Mouse (Mus musculus) intestine, embryonic 16.5 days (tissue): Measurements from ENCODE around the gene Lclat1. TPM values are rescaled to one million over a fixed set of nuclear protein-coding genes. Genes with fewer than 3 reads are reported as not detected.

Source experiments
- ATAC-seq: fragments of 200-750 bp; cut with Nextera tagmentation; 2 replicates; pipeline ENCODE4 v1.8.0; 2017; ENCODE audit warnings: moderate TSS enrichment, moderate library complexity
- H3K27ac ChIP-seq: fragments of 300-500 bp; sonication (generic); 2 replicates; pipeline ENCODE4 v1.5.1; 2014; ENCODE audit warnings: mild to moderate bottlenecking, low read length
- H3K27me3 ChIP-seq: fragments of 300-500 bp; sonication (generic); replicated peaks from 2 replicates; pipeline ENCODE4 v1.6.1; 2014; ENCODE audit warnings: low read length, control low read depth, mixed read lengths; ENCODE audit not compliant: control insufficient read depth, insufficient read depth
- H3K36me3 ChIP-seq: fragments of 300-500 bp; sonication (generic); 2 replicates; pipeline ENCODE4 v1.6.1; 2014; ENCODE audit warnings: low read length, control low read depth; ENCODE audit not compliant: control insufficient read depth, insufficient read depth
- H3K4me1 ChIP-seq: fragments of 300-500 bp; sonication (generic); 2 replicates; pipeline ENCODE4 v1.6.1; 2014; ENCODE audit warnings: low read length, control low read depth, mixed read lengths; ENCODE audit not compliant: control insufficient read depth, insufficient read depth
- H3K4me2 ChIP-seq: fragments of 300-500 bp; sonication (generic); 2 replicates; pipeline ENCODE4 v1.6.1; 2014; ENCODE audit warnings: low read depth, low read length, control low read depth
- H3K4me3 ChIP-seq: fragments of 300-500 bp; sonication (generic); 2 replicates; pipeline ENCODE4 v1.5.1; 2014; ENCODE audit warnings: mild to moderate bottlenecking, low read length
- H3K9ac ChIP-seq: fragments of 300-500 bp; sonication (generic); 2 replicates; pipeline ENCODE4 v1.6.1; 2014; ENCODE audit warnings: low read depth, low read length
- H3K9me3 ChIP-seq: fragments of 300-500 bp; sonication (generic); 2 replicates; pipeline ENCODE4 v1.6.1; 2016; ENCODE audit warnings: low read length, control low read depth; ENCODE audit not compliant: control insufficient read depth
- WGBS: fragments of 180-500 bp; shearing (Covaris S2); extraction: QIAGEN DNeasy Blood & Tissue Kit; methylation state at CpG from one replicate; pipeline ENCODE4 v1.1.7; 2014; 5-methylcytosine and 5-hydroxymethylcytosine counted together
- polyA plus RNA-seq: library from polyadenylated mRNA; unstranded; fragments of >200 nt; fragmentation: Nextera tagmentation; extraction: Ambion mirVana; gene quantifications from 2 replicates; pipeline ENCODE4 v1.2.1, GENCODE M21; 2015

Lclat1 gene
- polyA plus RNA-seq, 1 experiment from 2014 or later: 31.6 TPM

GRCm38 (mm10) chr17:73238501-73238900 lies 130.7 kb downstream of the Lclat1 start:
- Histone ChIP-seq H3K36me3 (peaks cover 6% of the 10 kb centered on the region; the same call in 1 of the 2 replicates), H3K27ac (no peak overlapping the region), H3K27me3 (no peaks in the 10 kb centered on the region), H3K4me3 (no peak overlapping the region), H3K9ac (no peak overlapping the region), H3K4me1 (no peaks in the 10 kb centered on the region), H3K4me2 (no peak overlapping the region), H3K9me3 (no peaks in the 10 kb centered on the region)
- ATAC-seq: no peak
- 85% methylated on average over 5 of the region's 5 CpGs for WGBS

DNA sequence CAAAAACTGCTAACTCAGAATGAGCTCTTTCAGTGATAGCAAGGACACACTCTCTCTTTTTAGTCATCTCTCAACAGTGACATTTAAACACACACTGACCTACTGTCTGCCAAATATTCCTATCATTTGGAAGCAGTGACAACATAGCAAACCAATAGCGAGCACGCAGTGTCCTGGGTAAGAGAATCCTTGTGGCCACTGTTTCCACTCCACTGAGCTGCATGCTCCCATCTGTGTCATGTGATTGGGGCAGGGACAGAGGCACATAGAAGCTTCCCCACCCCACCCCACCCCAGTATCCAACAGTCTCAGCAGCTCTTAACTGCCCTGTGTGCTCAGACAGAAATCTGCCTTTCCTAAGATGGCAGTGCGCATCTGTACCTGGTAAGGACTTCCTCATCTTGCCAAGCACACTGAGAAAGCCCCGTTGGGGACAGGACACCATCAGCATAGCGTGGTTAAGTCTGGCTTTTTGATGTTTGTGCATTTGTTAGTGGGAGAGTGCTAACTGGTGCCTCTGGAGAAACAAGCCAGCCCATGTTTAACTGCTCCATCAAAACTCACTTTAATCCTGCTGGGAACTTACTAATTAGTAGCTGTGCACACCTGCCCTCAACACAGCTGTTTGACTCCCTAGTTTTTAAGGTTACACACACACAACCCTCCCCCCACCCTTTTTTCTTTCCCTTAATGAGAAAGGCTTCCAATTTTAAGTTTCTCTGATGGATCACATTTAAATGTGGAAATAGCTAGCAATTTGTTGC lies 133.5 kb downstream of the Lclat1 start:
- no peak for ATAC-seq
- WGBS: 84% methylated on average over 5 of the region's 5 CpGs
- H3K9ac ChIP-seq: no peak overlapping the region
- no peaks in the 10 kb centered on the region for H3K4me1 ChIP-seq
- H3K36me3 ChIP-seq: peaks cover 6% of the 10 kb centered on the region; the same call in 1 of the 2 replicates
- no peaks in the 10 kb centered on the region for H3K27me3 ChIP-seq
- no peak overlapping the region for H3K4me3 ChIP-seq
- H3K27ac ChIP-seq: no peak overlapping the region
- H3K4me2 ChIP-seq: no peak overlapping the region
- H3K9me3 ChIP-seq: no peaks in the 10 kb centered on the region

- Histone ChIP-seq H3K36me3 (peaks cover 6% of the 10 kb centered on the region; the same call in 1 of the 2 replicates), H3K27me3 (no peaks in the 10 kb centered on the region), H3K4me2 (no peak overlapping the region), H3K9me3 (no peaks in the 10 kb centered on the region), H3K9ac (no peak overlapping the region), H3K4me3 (no peak overlapping the region), H3K27ac (no peak overlapping the region), H3K4me1 (no peaks in the 10 kb centered on the region)
- ATAC-seq: no peak
- 95% methylated on average over 6 of the region's 6 CpGs for WGBS
These were observed 135.9 kb downstream of the Lclat1 start for GRCm38 (mm10) chr17:73243676-73244075.

GRCm38 (mm10) chr17:73244596-73244995 lies 136.8 kb downstream of the Lclat1 start:
- Histone ChIP-seq H3K9ac (no peak overlapping the region), H3K9me3 (no peaks in the 10 kb centered on the region), H3K27me3 (no peaks in the 10 kb centered on the region), H3K4me2 (no peak overlapping the region), H3K4me1 (no peaks in the 10 kb centered on the region), H3K4me3 (no peak overlapping the region), H3K36me3 (peaks cover 5% of the 10 kb centered on the region; the same call in 1 of the 2 replicates), H3K27ac (no peak overlapping the region)
- ATAC-seq: no peak
- 97% methylated on average over 3 of the region's 3 CpGs for WGBS

DNA sequence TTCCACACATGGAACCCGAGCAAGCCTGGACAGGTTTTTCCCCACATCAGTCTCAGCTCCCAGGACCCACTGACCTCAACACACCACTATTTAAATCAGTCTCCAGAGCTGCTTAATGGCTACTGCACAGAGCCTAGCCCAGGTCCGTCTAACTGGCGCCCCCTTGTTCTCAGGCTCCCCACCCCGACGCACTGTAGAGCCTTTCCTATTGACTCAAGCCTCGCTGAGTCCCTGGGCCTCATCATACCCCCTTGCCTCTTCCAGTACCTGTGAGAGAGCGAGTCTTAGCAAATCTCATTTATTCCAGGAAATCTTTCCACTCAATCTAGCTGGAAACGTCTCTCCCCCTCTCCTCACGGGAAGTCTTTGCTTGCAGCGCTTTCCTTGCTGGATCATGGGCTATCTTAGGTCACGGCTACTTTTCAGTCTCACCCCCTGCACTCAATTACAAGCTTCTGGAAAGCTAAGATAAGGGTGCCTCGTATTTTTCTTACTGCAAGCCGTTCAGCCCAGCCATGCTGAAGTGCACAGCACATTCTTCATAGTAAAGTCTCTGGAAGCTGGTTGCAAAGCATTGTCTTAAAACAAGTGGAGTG lies 137.4 kb downstream of the Lclat1 start:
- ATAC-seq: no peak
- no peaks in the 10 kb centered on the region for H3K9me3 ChIP-seq
- WGBS: 73% methylated on average over 13 of the region's 13 CpGs
- no peaks in the 10 kb centered on the region for H3K36me3 ChIP-seq
- no peak overlapping the region for H3K4me2 ChIP-seq
- no peak overlapping the region for H3K4me3 ChIP-seq
- H3K27me3 ChIP-seq: no peaks in the 10 kb centered on the region
- H3K27ac ChIP-seq: no peak overlapping the region
- H3K9ac ChIP-seq: no peak overlapping the region
- H3K4me1 ChIP-seq: no peaks in the 10 kb centered on the region

DNA sequence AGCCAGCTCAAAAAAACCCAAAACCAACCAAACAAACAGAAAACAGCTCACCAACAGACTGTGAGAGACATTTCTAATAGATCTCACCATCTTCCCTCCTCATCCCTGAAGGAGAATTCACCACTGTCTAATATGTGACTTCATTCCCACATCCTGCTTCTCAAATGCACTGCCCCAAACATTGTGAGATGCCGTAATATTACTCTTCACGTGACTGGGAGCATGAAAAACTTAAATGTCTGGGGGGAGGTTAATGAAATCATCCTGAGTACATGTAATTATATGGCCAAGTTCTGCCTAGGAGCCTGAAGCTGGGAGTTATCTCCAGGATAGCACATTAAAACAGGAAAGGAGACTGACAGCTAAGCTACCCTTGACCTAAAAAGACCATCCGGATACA lies 138.3 kb downstream of the Lclat1 start:
- ATAC-seq: no peak

DNA sequence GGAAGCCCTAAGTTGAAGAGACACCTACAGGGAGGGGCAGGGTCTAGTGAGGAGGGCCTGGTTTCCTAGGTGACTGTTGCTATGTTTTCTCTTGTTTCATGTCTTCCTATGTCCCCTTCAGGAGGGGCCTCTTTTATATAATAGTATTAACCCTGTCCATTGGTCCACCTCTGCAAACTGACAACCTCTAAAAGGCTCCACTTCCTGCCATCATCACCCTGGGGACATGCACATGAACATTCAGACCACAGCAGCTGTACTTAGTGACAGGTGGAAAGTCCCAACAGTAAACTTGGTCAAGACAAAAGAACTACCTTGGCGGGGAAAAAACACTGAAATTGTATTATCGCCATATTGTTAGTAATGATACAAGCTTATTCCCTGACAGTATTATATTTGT lies 139.1 kb downstream of the Lclat1 start:
- 94% methylated on average over 2 of the region's 2 CpGs for WGBS
- Histone ChIP-seq H3K4me3 (no peak overlapping the region), H3K4me2 (no peak overlapping the region), H3K9me3 (no peaks in the 10 kb centered on the region), H3K27ac (no peak overlapping the region), H3K9ac (no peak overlapping the region), H3K27me3 (no peaks in the 10 kb centered on the region), H3K4me1 (0 out of 2 replicates have a peak, but pooled peaks cover 5% of the 10 kb centered on the region), H3K36me3 (no peaks in the 10 kb centered on the region)
- no peak for ATAC-seq

More for the DNA sequence above, 138.3 kb downstream of the Lclat1 start:
- Histone ChIP-seq H3K4me3 (no peak overlapping the region), H3K27ac (no peak overlapping the region), H3K27me3 (no peaks in the 10 kb centered on the region), H3K9me3 (no peaks in the 10 kb centered on the region), H3K4me2 (no peak overlapping the region), H3K9ac (no peak overlapping the region), H3K36me3 (no peaks in the 10 kb centered on the region), H3K4me1 (no peaks in the 10 kb centered on the region)
- 72% methylated on average over 3 of the region's 3 CpGs for WGBS

DNA sequence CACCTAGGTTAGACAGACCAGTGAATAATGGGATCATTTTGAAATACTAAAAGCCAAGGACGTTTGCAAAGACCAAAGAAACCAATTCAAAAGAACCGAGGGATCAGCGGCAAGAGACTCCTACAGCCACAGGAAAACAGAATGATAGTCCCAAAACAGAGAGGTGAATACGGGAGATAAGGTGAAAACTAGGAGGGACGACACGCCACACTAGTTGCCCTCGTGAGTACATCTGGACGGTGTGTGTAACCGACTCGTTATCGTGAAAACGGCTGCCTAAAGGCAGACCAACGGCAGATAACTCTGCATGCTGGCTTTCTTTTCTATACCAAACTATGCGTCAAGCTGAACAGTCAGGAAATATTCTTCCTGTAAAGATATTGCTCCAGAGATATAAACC lies 140.0 kb downstream of the Lclat1 start:
- no peak overlapping the region for H3K27ac ChIP-seq
- 93% methylated on average over 14 of the region's 14 CpGs for WGBS

GRCm38 (mm10) chr17:73250488-73251141 lies 142.8 kb downstream of the Lclat1 start:
- 90% methylated on average over 3 of the region's 3 CpGs for WGBS
- Histone ChIP-seq H3K9ac (no peak overlapping the region), H3K27me3 (no peaks in the 10 kb centered on the region), H3K4me2 (no peak overlapping the region), H3K9me3 (no peaks in the 10 kb centered on the region), H3K4me3 (no peak overlapping the region), H3K4me1 (0 out of 2 replicates have a peak, but pooled peaks cover 5% of the 10 kb centered on the region), H3K27ac (no peak overlapping the region), H3K36me3 (no peaks in the 10 kb centered on the region)
- ATAC-seq: no peak

More for the DNA sequence above, 140.0 kb downstream of the Lclat1 start:
- no peak overlapping the region for H3K4me2 ChIP-seq
- no peaks in the 10 kb centered on the region for H3K9me3 ChIP-seq
- H3K27me3 ChIP-seq: no peaks in the 10 kb centered on the region
- no peak for ATAC-seq
- no peaks in the 10 kb centered on the region for H3K36me3 ChIP-seq
- no peak overlapping the region for H3K4me3 ChIP-seq
- 0 out of 2 replicates have a peak, but pooled peaks cover 5% of the 10 kb centered on the region for H3K4me1 ChIP-seq
- no peak overlapping the region for H3K9ac ChIP-seq
